Mouse (Mus musculus) cerebellum, postnatal 4 days (tissue): ENCODE measurements at regions not wholly inside any gene's neighbourhood (a gene's known extent, or its start where the extent isn't known, plus 50 kb on each side); places are given as distances from the start of the nearest gene placed in this dataset.

ENCODE experiments used
- DNase-seq, 2 experiments: peaks; one replicate each; pipeline ENCODE4 v3.0.0; 2022; ENCODE audit warnings: low spot score in 2 of 2, mixed read lengths in 1 of 2

GRCm38 (mm10) chr7:58557535-58557934 is 98.4 kb upstream of the Atp10a start:
- no peak for DNase-seq

GRCm38 (mm10) chr7:58568807-58569206 is 87.2 kb upstream of the Atp10a start:
- no peak for DNase-seq

- peak; percentile 21 to 52 for DNase-seq
These were observed 71.6 kb upstream of the Atp10a start for GRCm38 (mm10) chr7:58584241-58584820.

- no peak for DNase-seq
These were observed 70.2 kb upstream of the Atp10a start for GRCm38 (mm10) chr7:58585626-58586256.

GRCm38 (mm10) chr7:58595951-58596350 is 60.0 kb upstream of the Atp10a start:
- no peak for DNase-seq
